In the genomic region with DNA sequence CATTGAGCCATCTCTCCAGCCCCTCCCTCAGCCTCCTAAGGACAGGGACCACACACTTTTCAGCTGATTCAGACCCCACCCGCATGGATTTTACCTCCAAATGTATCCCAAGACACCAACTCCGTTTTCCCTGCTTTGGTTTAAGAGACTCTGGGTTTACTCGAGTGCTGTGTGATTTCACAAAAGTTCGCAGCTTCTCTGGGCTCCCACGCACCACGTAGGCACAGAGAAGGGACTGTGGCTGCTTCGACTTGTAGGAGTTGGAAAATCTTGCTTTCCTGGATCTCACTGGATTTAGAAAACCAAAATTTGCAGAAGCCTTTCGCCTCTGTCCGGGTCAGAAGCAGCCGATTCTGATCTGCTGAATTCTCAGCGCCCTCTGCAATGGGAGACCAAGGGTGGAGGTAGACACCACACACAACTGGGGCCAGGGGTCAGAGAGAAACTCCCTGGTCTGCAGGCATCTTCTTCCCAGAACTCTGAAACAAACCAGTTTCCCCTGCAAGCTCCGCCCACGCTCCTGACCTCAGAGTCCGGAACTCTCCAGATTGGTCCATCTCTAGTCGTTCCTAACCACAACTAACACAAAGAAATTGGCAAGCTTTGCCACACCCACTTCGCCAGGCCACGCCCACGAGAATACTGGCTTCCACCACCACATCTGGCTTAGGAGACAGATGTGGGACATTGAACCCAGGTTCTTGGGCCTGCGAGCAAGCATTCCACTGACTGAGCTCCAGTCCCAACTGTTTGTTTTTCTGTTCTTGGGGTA, we compare ENCODE assay signal across 8 mouse cellular contexts. TPM values are rescaled to one million over a fixed set of nuclear protein-coding genes. Genes with fewer than 3 reads are reported as not detected.
DNase-seq lines count a peak whose midpoint lies in the region; ATAC-seq lines count a peak whose summit lies in the region.

No protein-coding gene starts in this region.

- no peaks in the 10 kb centered on the region; the same call in 1 of the 2 replicates for H3K9me3 ChIP-seq in midbrain, embryonic 10.5 days (replicated peaks)
- no peaks in the 10 kb centered on the region for H3K9me3 ChIP-seq in midbrain, embryonic 15.5 days
- no peaks in the 10 kb centered on the region for H3K9me3 ChIP-seq in liver, embryonic 15.5 days (replicated peaks)
- no peaks in the 10 kb centered on the region for H3K9me3 ChIP-seq in midbrain, embryonic 16.5 days (replicated peaks; ENCODE audit: control insufficient read depth, low read length, poor library complexity, severe bottlenecking)

- DNase-seq in midbrain, embryonic 10.5 days (ENCODE audit: low spot score): peak; percentile 40
- peak; percentile 98 for DNase-seq in ZHBTc4 (ENCODE audit: low read depth, low spot score)
- peak; percentile 28 to 59 for DNase-seq in heart, postnatal 14 days
- DNase-seq in thymus, postnatal 4 days: peak; percentile 82
- DNase-seq in left cerebral cortex, postnatal 14 days (ENCODE audit: low spot score in 2 of 2): no peak

- peaks cover 23% of the 10 kb centered on the region for H3K4me1 ChIP-seq in midbrain, embryonic 10.5 days
- no peaks in the 10 kb centered on the region for H3K4me1 ChIP-seq in midbrain, embryonic 15.5 days
- H3K4me1 ChIP-seq in liver, embryonic 15.5 days (replicated peaks): peaks cover 40% of the 10 kb centered on the region
- H3K4me1 ChIP-seq in midbrain, embryonic 16.5 days (ENCODE audit: control insufficient read depth, insufficient read depth, low read length): no peaks in the 10 kb centered on the region

- intact Hi-C loops in heart, postnatal 14 days (cut with DNase I): loop anchor here (1.0 kb wide), 1 partner anchor 36 kb away; no protein-coding TSS in a partner anchor
- intact Hi-C loops in left cerebral cortex, postnatal 14 days (cut with DNase I): loop anchor here (2.0 kb wide), 1 partner anchor 129 kb away; no protein-coding TSS in a partner anchor

- H3K4me2 ChIP-seq in midbrain, embryonic 15.5 days: no peak overlapping the region
- H3K4me2 ChIP-seq in liver, embryonic 15.5 days: peak overlapping the region; percentile 32
- no peak overlapping the region for H3K4me2 ChIP-seq in midbrain, embryonic 16.5 days (ENCODE audit: low read length)

- H3K27me3 ChIP-seq in midbrain, embryonic 10.5 days (ENCODE audit: low read depth, poor library complexity, severe bottlenecking): no peaks in the 10 kb centered on the region
- H3K27me3 ChIP-seq in midbrain, embryonic 15.5 days (replicated peaks): no peaks in the 10 kb centered on the region
- no peaks in the 10 kb centered on the region for H3K27me3 ChIP-seq in liver, embryonic 15.5 days
- no peaks in the 10 kb centered on the region for H3K27me3 ChIP-seq in midbrain, embryonic 16.5 days (ENCODE audit: control insufficient read depth, insufficient read depth, low read depth, low read length)

- ATAC-seq in midbrain, embryonic 15.5 days (replicated peaks): no peak
- peak; percentile 23; the same call in 1 of the 2 replicates for ATAC-seq in liver, embryonic 15.5 days (ENCODE audit: insufficient read depth)
- ATAC-seq in midbrain, embryonic 16.5 days: no peak

- H3K4me3 ChIP-seq in midbrain, embryonic 10.5 days: 0 out of 2 replicates have a peak overlapping the region, but pooled peaks have one; percentile 17
- no peak overlapping the region for H3K4me3 ChIP-seq in midbrain, embryonic 15.5 days
- 0 out of 2 replicates have a peak overlapping the region, but pooled peaks have one; percentile 20 for H3K4me3 ChIP-seq in liver, embryonic 15.5 days (replicated peaks)
- H3K4me3 ChIP-seq in midbrain, embryonic 16.5 days (ENCODE audit: low read depth, low read length): no peak overlapping the region

- no peaks in the 10 kb centered on the region for H3K36me3 ChIP-seq in midbrain, embryonic 10.5 days
- no peaks in the 10 kb centered on the region for H3K36me3 ChIP-seq in midbrain, embryonic 15.5 days (replicated peaks)
- no peaks in the 10 kb centered on the region for H3K36me3 ChIP-seq in liver, embryonic 15.5 days (replicated peaks)
- H3K36me3 ChIP-seq in midbrain, embryonic 16.5 days (ENCODE audit: control insufficient read depth, insufficient read depth, low read length): no peaks in the 10 kb centered on the region

- H3K9ac ChIP-seq in midbrain, embryonic 15.5 days: no peak overlapping the region
- no peak overlapping the region for H3K9ac ChIP-seq in liver, embryonic 15.5 days
- H3K9ac ChIP-seq in midbrain, embryonic 16.5 days (ENCODE audit: low read depth, low read length): no peak overlapping the region

- WGBS in midbrain, embryonic 10.5 days: 38% methylated on average over 19 of the region's 19 CpGs
- WGBS in midbrain, embryonic 15.5 days: 40% methylated on average over 19 of the region's 19 CpGs
- WGBS in liver, embryonic 15.5 days (ENCODE audit: insufficient replicate concordance): 25% methylated on average over 19 of the region's 19 CpGs
- 38% methylated on average over 19 of the region's 19 CpGs for WGBS in midbrain, embryonic 16.5 days

- H3K27ac ChIP-seq in midbrain, embryonic 10.5 days (replicated peaks): peak overlapping the region; percentile 30; the same call in 1 of the 2 replicates
- no peak overlapping the region for H3K27ac ChIP-seq in midbrain, embryonic 15.5 days
- H3K27ac ChIP-seq in liver, embryonic 15.5 days (replicated peaks): 0 out of 2 replicates have a peak overlapping the region, but pooled peaks have one; percentile 33
- no peak overlapping the region for H3K27ac ChIP-seq in midbrain, embryonic 16.5 days (ENCODE audit: low read length)

RNA-seq across cellular contexts. Expression of gene Fscn1, which starts 22.0 kb away (rescaled TPM):
- 675 and 709 TPM in 2 replicates for polyA plus RNA-seq in midbrain, embryonic 10.5 days (2016; fragmentation: Nextera tagmentation; extraction: Ambion mirVana)
- 507 and 508 TPM in 2 replicates for polyA plus RNA-seq in midbrain, embryonic 15.5 days (2015; fragmentation: Nextera tagmentation; extraction: Ambion mirVana)
- 10 to 100 TPM; 47.3 to 68.9 TPM for total RNA-seq in heart, postnatal 14 days (2021)
- polyA plus RNA-seq in liver, embryonic 15.5 days (2015; fragmentation: Nextera tagmentation; extraction: Ambion mirVana): 23.0 and 23.4 TPM in 2 replicates
- polyA plus RNA-seq in midbrain, embryonic 16.5 days (2015; fragmentation: Nextera tagmentation; extraction: Ambion mirVana): 493 and 557 TPM in 2 replicates
- total RNA-seq in left cerebral cortex, postnatal 14 days (2021): 100 to 1,000 TPM; 408 to 429 TPM

RNA-seq across cellular contexts. Expression of gene Actb, which starts 31.6 kb away (rescaled TPM):
- polyA plus RNA-seq in midbrain, embryonic 10.5 days (2016; fragmentation: Nextera tagmentation; extraction: Ambion mirVana): 12,690 and 13,877 TPM in 2 replicates
- 13,428 and 14,272 TPM in 2 replicates for polyA plus RNA-seq in midbrain, embryonic 15.5 days (2015; fragmentation: Nextera tagmentation; extraction: Ambion mirVana)
- total RNA-seq in heart, postnatal 14 days (2021): 1,000 to 10,000 TPM; 1,025 to 1,358 TPM
- polyA plus RNA-seq in liver, embryonic 15.5 days (2015; fragmentation: Nextera tagmentation; extraction: Ambion mirVana): 5,733 and 6,728 TPM in 2 replicates
- polyA plus RNA-seq in midbrain, embryonic 16.5 days (2015; fragmentation: Nextera tagmentation; extraction: Ambion mirVana): 13,967 and 14,266 TPM in 2 replicates
- 1,000 to 10,000 TPM; 3,011 to 3,018 TPM for total RNA-seq in left cerebral cortex, postnatal 14 days (2021)

RNA-seq across cellular contexts. Expression of gene Fbxl18, which starts 42.9 kb away (rescaled TPM):
- 23.4 and 24.6 TPM in 2 replicates for polyA plus RNA-seq in midbrain, embryonic 10.5 days (2016; fragmentation: Nextera tagmentation; extraction: Ambion mirVana)
- 41.6 and 43.0 TPM in 2 replicates for polyA plus RNA-seq in midbrain, embryonic 15.5 days (2015; fragmentation: Nextera tagmentation; extraction: Ambion mirVana)
- total RNA-seq in heart, postnatal 14 days (2021): 1 to 10 TPM; 7.1 to 7.7 TPM
- polyA plus RNA-seq in liver, embryonic 15.5 days (2015; fragmentation: Nextera tagmentation; extraction: Ambion mirVana): 3.3 and 4.2 TPM in 2 replicates
- 29.9 and 35.1 TPM in 2 replicates for polyA plus RNA-seq in midbrain, embryonic 16.5 days (2015; fragmentation: Nextera tagmentation; extraction: Ambion mirVana)
- 10 to 100 TPM; 34.2 to 34.4 TPM for total RNA-seq in left cerebral cortex, postnatal 14 days (2021)

Comparison
In these comparisons a context has a peak if more than half of its experiments do, and no peak if none do; other contexts are left out.
1. H3K27ac ChIP-seq: peak in midbrain, embryonic 10.5 days (single experiment) and liver, embryonic 15.5 days (single experiment); none in midbrain, embryonic 15.5 days (single experiment) and midbrain, embryonic 16.5 days (single experiment).
2. H3K4me3 ChIP-seq: peak in midbrain, embryonic 10.5 days (single experiment) and liver, embryonic 15.5 days (single experiment); none in midbrain, embryonic 15.5 days (single experiment) and midbrain, embryonic 16.5 days (single experiment).
3. DNase-seq: peak in midbrain, embryonic 10.5 days (single experiment), ZHBTc4 (single experiment), heart, postnatal 14 days (2 of 2) and thymus, postnatal 4 days (single experiment); none in left cerebral cortex, postnatal 14 days (0 of 2).
4. RNA of gene Fscn1, which starts 22.0 kb away (polyA plus RNA-seq): 675 to 709 TPM in midbrain, embryonic 10.5 days, 507 to 508 TPM in midbrain, embryonic 15.5 days and 493 to 557 TPM in midbrain, embryonic 16.5 days; 23.0 to 23.4 TPM in liver, embryonic 15.5 days; every median in the first group is over 10 times any median in the second.